Mouse (Mus musculus) G1E (cell line): Measurements from ENCODE around the gene Olfr765. TPM values are rescaled to one million over a fixed set of nuclear protein-coding genes. Genes with fewer than 3 reads are reported as not detected.
"Not testable (repeated sequence)": the region's sequence is repeated elsewhere in the genome, so short reads cannot be mapped to it uniquely, and the experiment has no call there.

Experiments used
- ATAC-seq: 2 replicates; pipeline ENCODE4 v1.8.0; 2016; ENCODE audit warnings: mild to moderate bottlenecking; ENCODE audit not compliant: insufficient number of reproducible peaks, poor library complexity, low FRiP score, severe bottlenecking; ENCODE audit errors: extremely low read depth
- DNase-seq: peaks from one replicate; pipeline ENCODE4 v3.0.0; 2012; ENCODE audit warnings: low spot score
- H3K27me3 ChIP-seq: 2 replicates; pipeline ENCODE4 v1.6.1; 2012; ENCODE audit warnings: mild to moderate bottlenecking, low read length, inconsistent platforms; ENCODE audit not compliant: insufficient read depth
- H3K36me3 ChIP-seq: replicated peaks from 2 replicates; pipeline ENCODE3; 2012; ENCODE audit warnings: mild to moderate bottlenecking, inconsistent platforms
- H3K4me1 ChIP-seq: 2 replicates; pipeline ENCODE4 v1.6.1; 2012; ENCODE audit warnings: low read depth, low read length, inconsistent platforms, mixed read lengths; ENCODE audit not compliant: insufficient read depth
- H3K4me3 ChIP-seq: 2 replicates; pipeline ENCODE4 v1.5.1; 2012; ENCODE audit warnings: low read depth, mild to moderate bottlenecking, inconsistent platforms, low read length, moderate library complexity, mixed read lengths
- H3K9me3 ChIP-seq: replicated peaks from 2 replicates; pipeline ENCODE4 v1.6.1; 2012; ENCODE audit warnings: inconsistent platforms
- CTCF ChIP-seq: IDR thresholded peaks from 2 replicates; pipeline ENCODE4 v1.5.1; 2012; ENCODE audit warnings: low read depth, low read length, inconsistent platforms, mixed read lengths
- GATA1 ChIP-seq: IDR thresholded peaks from 2 replicates; pipeline ENCODE4 v1.6.1; 2012; ENCODE audit warnings: borderline replicate concordance, low read length, inconsistent platforms, mixed read lengths
- GATA2 ChIP-seq: IDR thresholded peaks from 2 replicates; pipeline ENCODE4 v1.6.1; 2012; ENCODE audit warnings: low read depth, low read length, inconsistent platforms, borderline replicate concordance
- POLR2AphosphoS5 ChIP-seq: IDR thresholded peaks from 2 replicates; pipeline ENCODE4 v1.6.1; 2012; ENCODE audit warnings: low read depth, low read length, inconsistent platforms; ENCODE audit not compliant: insufficient replicate concordance
- TAL1 ChIP-seq: conservative IDR thresholded peaks from 2 replicates; pipeline ENCODE4 v1.6.1; 2012; ENCODE audit warnings: low read depth, low read length, inconsistent platforms, mixed read lengths
- polyA plus RNA-seq: library from polyadenylated mRNA; stranded (reverse); fragments of >175 nt; gene quantifications from 2 replicates; pipeline ENCODE4 v1.2.3, GENCODE M21; 2012
- total RNA-seq, 2 experiments: library from RNA; stranded (forward) in 1 of 2; stranded (reverse) in 1 of 2; fragments of 200-1000 nt in 1 of 2; fragments of >200 nt in 1 of 2; fragmentation: Nextera tagmentation in 1 of 2; gene quantifications; 2 replicates each; pipeline ENCODE4 v1.2.3; 2014 to 2017

Gene Olfr765
- total and polyA plus RNA-seq, 3 experiments = 0.05 TPM; not detected in 2

- H3K27me3 ChIP-seq = no peaks in the 10 kb centered on the region
- H3K4me3 ChIP-seq = no peak overlapping the region
- no peaks in the 10 kb centered on the region for H3K9me3 ChIP-seq
- no peak for TF ChIP-seq POLR2AphosphoS5
- TF ChIP-seq CTCF = no peak
- no peak for TF ChIP-seq TAL1
- no peak for TF ChIP-seq GATA1
- TF ChIP-seq GATA2 = no peak
- H3K36me3 ChIP-seq = no peaks in the 10 kb centered on the region
- ATAC-seq (no peak), DNase-seq (no peak)
- no peaks in the 10 kb centered on the region for H3K4me1 ChIP-seq
Observed at GRCm38 (mm10) chr10:129023319-129023718, 26.5 kb downstream of the Olfr765 start.

- Histone ChIP-seq H3K36me3 (no peaks in the 10 kb centered on the region), H3K4me3 (no peak overlapping the region), H3K4me1 (no peaks in the 10 kb centered on the region), H3K9me3 (no peaks in the 10 kb centered on the region), H3K27me3 (no peaks in the 10 kb centered on the region)
- no peak for DNase-seq
- TF ChIP-seq GATA1 (no peak), POLR2AphosphoS5 (no peak), TAL1 (no peak), GATA2 (no peak), CTCF (no peak)
- ATAC-seq = no peak
Observed at GRCm38 (mm10) chr10:129014477-129014876, 35.3 kb downstream of the Olfr765 start.

GRCm38 (mm10) chr10:129011511-129011910, 38.3 kb downstream of the Olfr765 start:
- H3K9me3 ChIP-seq, DNase-seq, H3K27me3 ChIP-seq, H3K36me3 ChIP-seq, H3K4me1 ChIP-seq, H3K4me3 ChIP-seq: not testable (repeated sequence)
- peak; percentile 65 for ATAC-seq

- Histone ChIP-seq H3K27me3 (no peaks in the 10 kb centered on the region), H3K36me3 (no peaks in the 10 kb centered on the region), H3K4me3 (no peak within 1 kb of the TSS), H3K9me3 (no peaks in the 10 kb centered on the region), H3K4me1 (no peaks in the 10 kb centered on the region)
- no peak for DNase-seq
- ATAC-seq = no peak
- TF ChIP-seq GATA2 (no peak), POLR2AphosphoS5 (no peak)
Observed at GRCm38 (mm10) chr10:129010288-129010841, 39.4 kb downstream of the Olfr765 start, which contains the start of gene Olfr763. Gene Olfr763, plus strand, starts transcription at chr10:129010791.

GRCm38 (mm10) chr10:129004032-129004920, 45.5 kb downstream of the Olfr765 start:
- no peaks in the 10 kb centered on the region for H3K36me3 ChIP-seq
- peaks cover 2% of the 10 kb centered on the region; the same call in 1 of the 2 replicates for H3K4me1 ChIP-seq
- H3K27me3 ChIP-seq = no peaks in the 10 kb centered on the region
- H3K9me3 ChIP-seq = no peaks in the 10 kb centered on the region
- ATAC-seq (0 out of 2 replicates have a peak, but pooled peaks have one; percentile 6), DNase-seq (no peak)
- TF ChIP-seq TAL1 = no peak
- no peak for TF ChIP-seq GATA1
- TF ChIP-seq POLR2AphosphoS5 = no peak
- no peak overlapping the region for H3K4me3 ChIP-seq

GRCm38 (mm10) chr10:128996523-128997040, 53.2 kb downstream of the Olfr765 start:
- Histone ChIP-seq H3K4me1 (peaks cover 4% of the 10 kb centered on the region; the same call in 1 of the 2 replicates), H3K9me3 (no peaks in the 10 kb centered on the region), H3K36me3 (no peaks in the 10 kb centered on the region), H3K27me3 (no peaks in the 10 kb centered on the region), H3K4me3 (no peak overlapping the region; the same call in 1 of the 2 replicates)
- ATAC-seq = no peak
- no peak for DNase-seq
- TF ChIP-seq POLR2AphosphoS5 = no peak
- no peak for TF ChIP-seq TAL1
- no peak for TF ChIP-seq CTCF
- no peak for TF ChIP-seq GATA2
- TF ChIP-seq GATA1 = no peak
